Mouse (Mus musculus) CH12.LX (cell line): ENCODE results near the gene Hspb11. TPM values are rescaled to one million over a fixed set of nuclear protein-coding genes. Genes with fewer than 3 reads are reported as not detected.

Experiments
- DNase-seq: peaks from one replicate; pipeline ENCODE4 v3.0.0-alpha.2; 2013; ENCODE audit errors: extremely low read depth
- H3K27ac ChIP-seq: 2 replicates; pipeline ENCODE4 v1.5.1; 2012; ENCODE audit warnings: low read depth, mild to moderate bottlenecking, control low read depth, moderate library complexity; ENCODE audit not compliant: insufficient read depth
- H3K27me3 ChIP-seq: replicated peaks from 2 replicates; pipeline ENCODE3; 2012; ENCODE audit warnings: inconsistent platforms
- H3K36me3 ChIP-seq, 2 experiments: replicated peaks in 1 of 2; 2 replicates each; pipeline versions ENCODE3 to v1.6.1; 2012; ENCODE audit warnings: inconsistent platforms in 1 of 2, low read length in 1 of 2, mild to moderate bottlenecking in 1 of 2, mixed read lengths in 1 of 2, moderate library complexity in 1 of 2; ENCODE audit not compliant: control insufficient read depth in 1 of 2, insufficient read depth in 1 of 2
- H3K4me1 ChIP-seq, 2 experiments: 2 replicates each; pipeline ENCODE4 v1.6.1; 2012; ENCODE audit warnings: inconsistent platforms in 1 of 2, moderate library complexity in 1 of 2; ENCODE audit not compliant: insufficient read depth in 2 of 2, control insufficient read depth in 1 of 2
- H3K4me2 ChIP-seq: 2 replicates; pipeline ENCODE4 v1.6.1; 2012; ENCODE audit warnings: low read depth, mild to moderate bottlenecking, control low read depth; ENCODE audit not compliant: poor library complexity, insufficient read depth, severe bottlenecking
- H3K4me3 ChIP-seq, 3 experiments: fragments of 150-350 bp in 1 of 3; sonication (generic) in 1 of 3; replicated peaks in 1 of 3; 2 replicates each; pipeline versions ENCODE3 to v1.5.1; 2011 to 2012; ENCODE audit warnings: low read depth in 2 of 3, low read length in 2 of 3, mild to moderate bottlenecking in 2 of 3, moderate library complexity in 2 of 3, control low read depth in 1 of 3, improper control_type of control experiment in 1 of 3, inconsistent platforms in 1 of 3, mixed read lengths in 1 of 3; ENCODE audit not compliant: poor library complexity in 1 of 3
- H3K79me2 ChIP-seq: replicated peaks from 2 replicates; pipeline ENCODE4 v1.6.1; 2012; ENCODE audit warnings: mild to moderate bottlenecking, moderate library complexity; ENCODE audit not compliant: control insufficient read depth, poor library complexity, insufficient read depth, severe bottlenecking; ENCODE audit errors: extremely low read depth
- H3K9ac ChIP-seq: 2 replicates; pipeline ENCODE4 v1.6.1; 2012; ENCODE audit warnings: low read depth, mild to moderate bottlenecking, control low read depth, moderate library complexity; ENCODE audit not compliant: insufficient read depth
- H3K9me3 ChIP-seq: replicated peaks from 2 replicates; pipeline ENCODE3; 2012; ENCODE audit warnings: low read length, inconsistent platforms, mixed read lengths
- CHD1 ChIP-seq: IDR thresholded peaks from 2 replicates; pipeline ENCODE4 v1.6.1; 2012; ENCODE audit warnings: low read depth, low read length, improper control_type of control experiment, inconsistent platforms
- ETS1 ChIP-seq: conservative IDR thresholded peaks from 2 replicates; pipeline ENCODE4 v1.6.1; 2012; ENCODE audit warnings: low read depth, mild to moderate bottlenecking, inconsistent platforms, low read length, improper control_type of control experiment, moderate library complexity
- GABPA ChIP-seq: IDR thresholded peaks from 2 replicates; pipeline ENCODE4 v1.6.1; 2012; ENCODE audit warnings: low read depth, low read length, improper control_type of control experiment, inconsistent platforms; ENCODE audit not compliant: insufficient replicate concordance
- HCFC1 ChIP-seq: IDR thresholded peaks from 2 replicates; pipeline ENCODE4 v1.6.1; 2012; ENCODE audit warnings: low read depth, mild to moderate bottlenecking, inconsistent platforms, low read length, improper control_type of control experiment
- JUN ChIP-seq: IDR thresholded peaks from 2 replicates; pipeline ENCODE4 v1.6.1; 2011; ENCODE audit warnings: low read depth, mild to moderate bottlenecking, low read length, improper control_type of control experiment, moderate library complexity; ENCODE audit not compliant: insufficient read depth
- JUND ChIP-seq: conservative IDR thresholded peaks from 2 replicates; pipeline ENCODE4 v1.6.1; 2011; ENCODE audit warnings: low read depth, low read length, improper control_type of control experiment
- KAT2A ChIP-seq: IDR thresholded peaks from 2 replicates; pipeline ENCODE4 v1.6.1; 2012; ENCODE audit warnings: low read length, improper control_type of control experiment, inconsistent platforms; ENCODE audit not compliant: insufficient replicate concordance
- MAX ChIP-seq: IDR thresholded peaks from 2 replicates; pipeline ENCODE4 v1.6.1; 2011; ENCODE audit warnings: low read length, improper control_type of control experiment
- MXI1 ChIP-seq: IDR thresholded peaks from 2 replicates; pipeline ENCODE4 v1.6.1; 2011; ENCODE audit warnings: mild to moderate bottlenecking, low read depth, low read length, improper control_type of control experiment
- NRF1 ChIP-seq: IDR thresholded peaks from 2 replicates; pipeline ENCODE4 v1.6.1; 2014; ENCODE audit warnings: low read depth, mild to moderate bottlenecking, inconsistent platforms, low read length, improper control_type of control experiment, moderate library complexity
- POLR2A ChIP-seq: IDR thresholded peaks from 2 replicates; pipeline ENCODE4 v1.6.1; 2011; ENCODE audit warnings: low read depth, mild to moderate bottlenecking, improper control_type of control experiment, low read length
- SIN3A ChIP-seq: IDR thresholded peaks from 2 replicates; pipeline ENCODE4 v1.6.1; 2012; ENCODE audit warnings: low read length, improper control_type of control experiment, inconsistent platforms
- UBTF ChIP-seq: IDR thresholded peaks from 2 replicates; pipeline ENCODE4 v1.6.1; 2012; ENCODE audit warnings: low read depth, mild to moderate bottlenecking, inconsistent platforms, low read length, improper control_type of control experiment, moderate library complexity
- USF2 ChIP-seq: conservative IDR thresholded peaks from 2 replicates; pipeline ENCODE4 v1.6.1; 2011; ENCODE audit warnings: low read depth, low read length, improper control_type of control experiment
- ZC3H11A ChIP-seq: IDR thresholded peaks from 2 replicates; pipeline ENCODE4 v1.6.1; 2012; ENCODE audit warnings: low read depth, mild to moderate bottlenecking, inconsistent platforms, low read length, improper control_type of control experiment
- ZKSCAN1 ChIP-seq: IDR thresholded peaks from 2 replicates; pipeline ENCODE4 v1.6.1; 2012; ENCODE audit warnings: low read depth, inconsistent platforms, low read length, improper control_type of control experiment, borderline replicate concordance
- ZMIZ1 ChIP-seq: IDR thresholded peaks from 2 replicates; pipeline ENCODE4 v1.6.1; 2012; ENCODE audit warnings: low read depth, mild to moderate bottlenecking, inconsistent platforms, low read length, improper control_type of control experiment
- dilution Hi-C: fragments of 300-500 bp; cut with MboI; formaldehyde crosslinking; loops from 2 replicates; pipeline ENCODE4 v1.14.3; 2020; ENCODE audit warnings: low sequenced_read_pairs; ENCODE audit not compliant: extremely low pct_unique_long_range_greater_than_20kb, extremely low pct_ligation_motif_present
- in situ Hi-C: fragments of 300-500 bp; cut with MboI; formaldehyde crosslinking; loops from 3 replicates; pipeline ENCODE4 v1.14.3; 2019; ENCODE audit warnings: low sequenced_read_pairs, low pct_ligation_motif_present, low pct_unique_long_range_greater_than_20kb, mixed read lengths
- polyA plus RNA-seq: library from polyadenylated mRNA; unstranded; fragments of >175 nt; gene quantifications from 2 replicates; pipeline ENCODE4 v1.2.1, GENCODE M21; 2012; ENCODE audit warnings: low read depth; ENCODE audit not compliant: insufficient read length
- total RNA-seq, 2 experiments: library from RNA; depleted of rRNA; stranded (reverse); fragments of 300-350 nt in 1 of 2; fragments of >200 nt in 1 of 2; gene quantifications; 2 replicates each; pipeline ENCODE4 v1.2.3; 2012 to 2014

Gene Hspb11
- total and polyA plus RNA-seq, 3 experiments: 19.7 to 46.3 (median 38.7) TPM

DNA sequence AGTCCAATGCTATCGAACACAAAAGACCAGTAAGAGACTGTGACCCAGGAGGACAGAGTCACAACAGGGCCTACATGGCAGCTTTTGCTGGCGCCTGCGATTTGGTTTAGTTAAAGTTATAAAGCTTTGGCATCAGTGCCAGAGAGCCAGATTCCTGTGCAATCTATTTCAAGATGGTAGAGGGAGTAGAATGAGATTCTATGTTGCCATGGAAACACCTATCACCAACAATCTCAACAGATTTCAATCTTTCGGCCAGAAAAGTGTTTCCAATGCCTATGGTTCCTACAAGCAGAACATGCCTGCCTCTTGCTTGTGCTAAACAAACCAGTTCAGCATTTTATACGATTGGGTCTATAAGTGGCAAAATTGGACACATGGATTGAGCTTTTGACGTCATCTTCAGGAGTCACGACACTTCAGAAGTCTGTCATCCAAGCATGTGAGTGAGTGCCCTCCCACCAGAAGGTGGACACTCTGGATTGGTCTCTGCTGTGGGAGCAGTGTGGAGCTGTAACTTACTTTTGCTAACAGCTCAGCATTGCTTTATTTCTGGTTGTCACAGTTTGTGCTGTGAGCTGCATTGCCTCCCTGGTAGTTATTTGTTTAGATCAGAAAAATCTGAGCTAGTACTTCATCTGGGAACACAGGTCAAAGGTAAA lies 38.3 kb downstream of the Hspb11 start:
- Histone ChIP-seq H3K9me3 (no peaks in the 10 kb centered on the region), H3K4me2 (no peak overlapping the region), H3K27me3 (peaks cover 2% of the 10 kb centered on the region), H3K9ac (no peak overlapping the region), H3K4me3 (no peak overlapping the region), H3K27ac (no peak overlapping the region), H3K79me2 (no peaks in the 10 kb centered on the region), H3K36me3 (no peaks in the 10 kb centered on the region), H3K4me1 (peaks cover 3 to 41% of the 10 kb centered on the region in 2 experiments)
- DNase-seq: no peak
- dilution Hi-C loops: no loop called here
- in situ Hi-C loops: no loop called here
- TF ChIP-seq GABPA (no peak), POLR2A (no peak), ZKSCAN1 (no peak), KAT2A (no peak)

GRCm38 (mm10) chr4:107292273-107292662 lies 38.9 kb downstream of the Hspb11 start:
- in situ Hi-C loops: no loop called here
- H3K9ac ChIP-seq: no peak overlapping the region
- H3K4me2 ChIP-seq: no peak overlapping the region
- DNase-seq: no peak
- no peak overlapping the region for H3K4me3 ChIP-seq
- peaks cover 2% of the 10 kb centered on the region for H3K27me3 ChIP-seq
- H3K9me3 ChIP-seq: no peaks in the 10 kb centered on the region
- no peaks in the 10 kb centered on the region for H3K36me3 ChIP-seq
- TF ChIP-seq UBTF (no peak), MAX (no peak), ZC3H11A (no peak), ETS1 (no peak), ZKSCAN1 (no peak), ZMIZ1 (no peak), MXI1 (no peak), NRF1 (no peak), HCFC1 (no peak), JUN (no peak), JUND (no peak), SIN3A (no peak), CHD1 (no peak), USF2 (no peak)
- TF ChIP-seq, all 38 proteins: peak for 0
- Histone ChIP-seq H3K79me2 (no peaks in the 10 kb centered on the region), H3K4me1 (peaks cover 3 to 44% of the 10 kb centered on the region in 2 experiments), H3K27ac (no peak overlapping the region)
- dilution Hi-C loops: no loop called here
